Mouse (Mus musculus) cerebellum, adult 11 months (tissue): ENCODE measurements around the gene Ugt1a8.
A peak's percentile ranks its signal among the peaks of the same experiment; 100 is the strongest.
"Not testable (repeated sequence)": the region's sequence is repeated elsewhere in the genome, so short reads cannot be mapped to it uniquely, and the experiment has no call there.

Experiments
- DNase-seq: peaks from one replicate; pipeline ENCODE4 v3.0.0; 2022

Ugt1a8 gene

GRCm38 (mm10) chr1:88087513-88087912 is at the start of gene Ugt1a8:
Gene Ugt1a8, plus strand, starts transcription at chr1:88087813.
- DNase-seq, result no peak

GRCm38 (mm10) chr1:88043044-88043443 is 44.6 kb upstream of the Ugt1a8 start:
- not testable (repeated sequence) for DNase-seq

- peak; percentile 4 for DNase-seq
Observed at GRCm38 (mm10) chr1:88044832-88045437, 42.7 kb upstream of the Ugt1a8 start.

- not testable (repeated sequence) for DNase-seq
Observed at GRCm38 (mm10) chr1:88047408-88047807, 40.2 kb upstream of the Ugt1a8 start.

DNA sequence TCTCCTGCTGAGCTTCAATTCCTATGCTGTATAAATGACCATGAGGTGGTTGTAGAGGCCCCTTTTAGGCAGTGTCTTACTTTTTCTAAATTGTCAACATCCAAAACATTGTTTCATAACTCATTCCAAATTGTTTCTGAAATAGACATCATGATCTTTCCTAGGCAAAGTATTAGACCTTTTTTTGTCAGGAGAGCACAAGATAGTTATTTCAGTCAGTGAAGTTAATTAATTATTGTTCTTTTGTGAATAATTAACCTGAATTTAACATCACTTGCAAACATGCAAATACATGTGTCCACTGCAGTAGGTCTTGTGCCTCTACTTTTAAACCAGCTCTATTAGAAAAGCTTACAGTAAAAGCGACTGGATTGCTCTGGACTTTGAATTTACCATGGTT is 32.5 kb upstream of the Ugt1a8 start, which contains the start of gene Ugt1a10:
TSS of gene Ugt1a10 (plus strand) at position 301 of the 400 bp plus-strand sequence.
- DNase-seq, result no peak

GRCm38 (mm10) chr1:88066472-88067102 is 21.0 kb upstream of the Ugt1a8 start:
- DNase-seq, result not testable (repeated sequence)

DNA sequence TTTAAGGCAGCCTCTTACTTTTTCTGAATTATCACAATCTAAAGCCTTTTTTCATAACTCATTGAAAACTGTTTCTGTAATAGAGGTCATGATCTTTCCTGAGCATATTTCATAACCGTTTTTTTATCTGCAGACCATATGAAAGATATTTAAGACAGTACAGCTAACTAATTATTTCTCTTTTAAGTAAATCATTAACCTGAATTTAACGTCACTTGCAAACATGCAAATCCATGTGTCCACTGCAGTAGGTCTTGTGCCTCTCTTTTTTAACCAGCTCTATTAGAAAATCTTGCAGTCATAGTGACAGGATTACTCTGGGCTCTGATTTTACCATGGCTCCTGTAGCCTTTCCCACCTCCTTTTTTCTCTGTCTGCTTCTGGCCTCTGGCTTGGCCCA is 17.1 kb upstream of the Ugt1a8 start, which contains the start of gene Ugt1a9:
TSS of gene Ugt1a9 (plus strand) at position 306 of the 400 bp plus-strand sequence.
- no peak for DNase-seq

- DNase-seq, result no peak
Observed at GRCm38 (mm10) chr1:88070902-88071301, 16.7 kb upstream of the Ugt1a8 start.

GRCm38 (mm10) chr1:88074471-88074870 is 13.1 kb upstream of the Ugt1a8 start:
- DNase-seq, result no peak

GRCm38 (mm10) chr1:88077128-88077527 is 10.5 kb upstream of the Ugt1a8 start:
- DNase-seq, result no peak

- no peak for DNase-seq
Observed at GRCm38 (mm10) chr1:88081670-88082069, 5.9 kb upstream of the Ugt1a8 start.

GRCm38 (mm10) chr1:88086125-88086524 is 1.5 kb upstream of the Ugt1a8 start:
- no peak for DNase-seq

DNA sequence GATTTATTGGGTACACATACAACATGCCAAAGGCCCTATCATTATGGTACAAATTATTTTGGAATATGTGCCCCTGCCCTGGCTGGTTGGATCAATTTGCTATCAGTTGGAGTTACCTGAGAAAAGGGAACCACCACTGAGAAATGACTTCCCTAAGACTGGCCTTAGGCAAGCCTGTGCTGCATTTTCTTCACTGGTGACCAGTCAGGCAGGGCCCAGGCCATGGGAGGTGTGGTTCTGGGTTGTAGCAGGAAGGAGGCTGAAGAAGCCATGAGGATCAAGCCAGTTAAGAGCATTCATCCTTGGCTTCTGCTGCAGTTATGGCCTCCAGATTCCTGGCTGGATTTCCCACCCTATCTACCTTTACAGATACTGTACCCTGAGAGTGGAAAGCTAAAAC is 4.7 kb downstream of the Ugt1a8 start:
- DNase-seq, result no peak

DNA sequence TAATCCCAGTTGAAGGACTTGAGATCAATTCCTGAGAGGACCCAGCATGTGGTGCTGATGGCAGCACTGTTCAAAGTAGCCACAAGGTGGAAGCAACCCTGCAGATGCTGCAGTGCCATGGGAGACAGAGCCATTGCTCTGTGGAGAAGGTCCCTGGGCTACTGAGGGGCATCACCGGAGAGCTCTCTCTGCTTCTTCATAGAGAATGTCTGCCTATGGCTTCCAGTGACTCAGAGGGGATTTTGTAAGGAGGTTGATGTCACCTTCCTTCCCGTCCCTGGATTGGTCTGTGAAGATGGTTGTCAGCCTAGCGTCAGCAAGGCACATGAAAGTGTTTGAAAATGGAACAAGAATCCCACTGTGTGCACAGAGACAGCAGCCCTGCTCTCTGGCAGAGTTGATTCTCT is 6.7 kb downstream of the Ugt1a8 start:
- DNase-seq, result not testable (repeated sequence)

DNA sequence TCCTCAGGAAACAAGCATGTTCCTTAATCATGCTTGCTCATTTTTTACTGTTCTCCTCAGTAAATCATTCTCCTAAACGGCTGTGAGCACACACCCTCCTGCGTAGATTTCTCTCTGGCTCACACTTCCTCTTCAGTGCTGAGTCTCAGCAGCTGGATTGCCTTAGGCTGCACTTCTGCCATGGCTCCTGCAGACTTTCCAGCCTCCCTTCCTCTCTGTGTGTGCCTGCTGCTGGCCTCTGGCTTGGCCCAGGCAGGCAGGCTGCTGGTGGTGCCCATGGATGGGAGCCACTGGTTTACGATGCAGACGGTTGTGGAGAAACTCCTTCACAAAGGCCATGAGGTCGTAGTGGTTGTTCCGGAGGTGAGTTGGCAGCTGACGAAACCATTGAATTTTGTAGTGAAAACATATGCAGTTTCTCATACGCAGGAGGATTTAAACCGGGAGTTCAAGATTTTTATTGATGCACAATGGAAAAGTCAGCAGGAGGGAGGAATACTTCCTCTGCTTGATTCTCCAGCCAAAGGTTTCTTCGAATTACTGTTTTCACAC is 7.4 kb downstream of the Ugt1a8 start, which contains the start of gene Ugt1a7c:
TSS of gene Ugt1a7c (plus strand) at position 122 of the 552 bp plus-strand sequence.
- DNase-seq, result no peak

DNA sequence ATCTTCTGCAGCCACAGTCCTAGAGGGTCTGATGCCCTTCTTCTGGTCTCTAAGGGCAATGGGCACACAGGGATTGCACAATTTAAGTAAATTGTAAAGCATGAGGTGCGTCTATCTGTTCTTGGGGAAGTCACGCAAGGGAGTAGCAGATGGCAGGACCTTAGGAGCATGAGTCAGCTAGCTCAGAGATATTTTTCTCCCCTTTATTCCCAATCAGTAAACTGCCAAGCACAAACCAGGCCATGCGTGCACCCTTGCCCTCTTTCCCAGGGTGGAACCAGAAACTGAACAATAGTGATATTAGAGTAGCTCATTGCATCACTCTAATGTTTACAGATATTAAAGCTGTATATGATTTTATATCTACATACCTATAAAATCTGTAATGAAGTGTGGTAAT is 10.9 kb downstream of the Ugt1a8 start:
- not testable (repeated sequence) for DNase-seq

DNA sequence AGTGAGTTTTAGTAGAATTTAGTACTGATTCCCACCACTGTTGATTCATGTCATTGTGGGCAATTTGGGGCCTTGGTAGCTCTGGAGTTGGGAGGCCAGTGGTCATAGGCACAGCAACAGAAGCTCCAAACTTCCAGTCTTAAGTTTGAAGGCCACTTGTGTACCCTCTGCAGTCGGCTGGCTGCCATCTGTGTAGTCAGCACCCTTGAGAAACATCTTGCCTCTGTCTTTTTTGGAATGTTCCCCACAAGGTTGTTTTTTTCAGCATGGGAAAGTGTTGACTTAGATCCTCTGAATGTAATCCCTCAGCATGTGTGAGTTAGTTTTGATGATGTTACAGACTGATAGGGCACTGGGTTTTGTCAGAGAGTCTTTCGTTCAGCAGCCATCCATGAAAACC is 12.1 kb downstream of the Ugt1a8 start:
- DNase-seq, result not testable (repeated sequence)

DNA sequence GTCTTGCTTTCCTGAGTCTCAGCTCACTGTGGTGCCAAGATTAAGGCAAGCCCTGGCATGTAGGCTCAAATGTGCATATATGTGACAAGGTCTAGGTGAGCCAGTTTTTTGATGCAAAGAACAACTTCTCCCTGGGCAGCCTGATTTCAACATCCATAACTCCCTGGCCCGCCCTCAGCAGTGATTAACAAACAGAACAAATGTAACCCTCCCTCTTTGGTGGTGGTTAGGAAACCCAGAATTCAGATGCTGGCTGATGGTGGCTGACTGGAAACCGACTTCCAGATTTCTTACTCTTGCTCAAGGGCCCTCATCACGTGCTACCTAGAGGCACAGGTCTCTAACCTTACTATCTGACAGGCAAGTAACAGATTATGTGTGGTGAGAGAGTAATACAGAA is 15.4 kb downstream of the Ugt1a8 start, which contains the start of gene Ugt1a6b:
TSS of gene Ugt1a6b (plus strand) at position 234 of the 400 bp plus-strand sequence.
- DNase-seq, result not testable (repeated sequence)

DNA sequence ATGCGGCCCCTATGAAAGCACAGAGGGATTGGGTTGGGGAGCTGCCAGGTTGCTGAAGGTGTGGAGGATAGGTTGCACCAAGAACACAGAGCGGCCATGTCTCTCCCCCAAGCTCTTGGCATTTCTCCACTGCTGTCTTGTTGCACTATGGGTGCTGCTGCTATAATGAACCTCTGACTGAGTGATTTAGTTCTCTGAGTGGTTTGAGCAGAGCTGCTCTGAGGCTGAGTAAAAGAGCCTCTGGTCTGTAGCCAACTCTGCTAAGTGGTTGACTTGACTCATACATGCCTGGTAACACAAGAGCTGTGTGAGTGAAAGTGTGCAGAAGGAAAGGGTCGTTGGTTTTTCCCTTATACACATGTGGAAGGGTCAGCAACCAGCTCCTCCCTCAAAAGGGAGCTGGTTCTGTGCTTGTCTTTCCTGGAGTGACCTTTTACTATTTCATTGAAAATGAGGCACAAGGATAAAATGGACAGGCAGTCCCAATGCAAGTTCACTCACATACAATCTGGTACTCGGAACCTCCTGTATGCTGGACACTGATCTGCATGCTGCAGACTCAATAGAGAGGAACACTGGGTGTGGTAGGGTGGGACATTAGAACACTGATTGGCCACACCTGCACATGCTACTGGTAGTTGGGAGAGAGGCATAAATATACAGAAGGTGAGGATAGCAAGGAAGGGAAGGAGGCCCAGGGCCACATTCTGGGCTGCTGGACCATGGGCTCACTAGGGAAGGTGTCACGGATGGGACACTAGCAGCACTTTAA is 16.3 kb downstream of the Ugt1a8 start:
- DNase-seq, result not testable (repeated sequence)

- no peak for DNase-seq
Observed at GRCm38 (mm10) chr1:88104667-88105430, 17.2 kb downstream of the Ugt1a8 start.

DNA sequence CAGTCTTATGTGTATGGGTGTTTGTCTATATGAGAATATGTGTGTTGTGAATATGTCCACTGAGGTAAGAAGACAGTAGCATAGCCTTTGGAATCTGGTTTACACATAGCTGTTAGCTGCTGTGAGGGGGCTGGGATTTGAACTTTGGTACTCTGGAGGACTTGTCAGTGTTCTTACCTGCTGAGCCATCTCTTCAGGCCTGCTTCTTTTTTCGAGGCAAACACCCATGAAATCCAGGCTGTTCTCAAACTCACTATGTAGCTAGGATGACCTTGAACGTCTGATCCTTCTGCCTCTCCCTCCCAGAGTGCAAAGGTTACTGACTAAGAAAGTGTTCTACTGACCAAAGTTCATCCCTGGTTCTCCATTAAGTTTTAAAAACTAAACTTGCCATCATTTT is 18.0 kb downstream of the Ugt1a8 start:
- DNase-seq, result no peak

DNA sequence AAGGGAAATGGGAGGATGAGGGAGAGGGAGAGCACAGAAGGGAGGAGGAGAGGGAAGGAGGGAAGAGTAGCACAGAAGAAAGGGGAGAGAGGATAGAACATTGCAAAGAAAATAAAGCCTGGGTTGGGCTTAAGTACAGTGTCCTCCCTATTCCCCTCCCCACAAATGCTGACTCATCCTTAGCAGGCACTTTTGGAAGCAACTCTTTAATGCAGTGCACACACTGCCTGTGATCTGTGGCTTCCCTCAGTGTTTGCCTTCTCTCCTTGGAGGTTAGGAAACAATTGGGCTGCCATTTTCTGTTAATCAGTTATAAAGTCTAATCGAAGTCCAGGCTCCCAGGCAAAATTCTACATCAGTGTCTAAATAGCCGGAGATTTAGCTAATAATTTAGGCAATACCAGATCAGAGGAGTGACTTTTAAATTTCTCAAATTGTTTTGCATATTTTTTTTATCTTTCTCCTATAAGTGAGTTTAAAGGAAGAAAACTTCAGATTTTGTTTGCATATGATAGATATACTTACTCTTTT is 21.5 kb downstream of the Ugt1a8 start:
- DNase-seq, result not testable (repeated sequence)
